ENCODE assay signal across 20 mouse cellular contexts in the genomic region with DNA sequence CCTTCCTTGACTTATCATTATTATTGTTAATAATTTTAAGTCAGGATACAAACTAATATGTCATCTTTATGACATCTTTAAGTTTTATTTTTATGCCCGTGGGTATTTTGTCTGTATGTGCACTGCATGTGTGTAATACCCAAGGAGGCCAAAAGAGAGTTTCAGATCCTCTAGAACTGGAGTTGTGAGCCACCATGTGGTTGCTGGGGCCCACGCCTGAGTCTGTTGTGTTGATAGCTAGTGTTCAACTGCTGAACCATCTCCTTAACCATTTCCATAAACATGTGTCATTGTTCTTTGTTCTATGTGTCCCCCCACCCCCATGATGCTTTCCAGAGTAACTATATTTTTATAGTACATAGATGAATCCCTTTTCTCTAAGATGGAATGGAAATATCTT.
"Had no signal": no experiment of that assay in that cellular context is flagged by ENCODE, and none has a peak within 500 bp of the region (broad histone marks: within the 10 kb centered on the region; RNA-seq: fewer than 3 reads in every experiment).

No protein-coding gene starts in this region.

- H3K27ac ChIP-seq: limb, embryonic 10.5 days; limb, embryonic 13.5 days; liver, embryonic 12.5 days; liver, embryonic 15.5 days; lung, embryonic 15.5 days; macrophage; midbrain, embryonic 10.5 days; midbrain, embryonic 13.5 days; stomach, embryonic 15.5 days had no signal

- DNase-seq: kidney, adult 18-20 months; kidney, adult 9 months; kidney, postnatal 10 days; kidney, postnatal 36 days; liver; lung, adult 18-20 months; right cerebral cortex, adult 18-20 months; right cerebral cortex, postnatal 14 days; spleen, adult 18-20 months; thymus, postnatal 36 days had no signal

- H3K4me3 ChIP-seq: limb, embryonic 10.5 days; limb, embryonic 13.5 days; liver, embryonic 12.5 days; liver, embryonic 15.5 days; lung, embryonic 15.5 days; megakaryocyte, embryonic 14.5 days; midbrain, embryonic 10.5 days; midbrain, embryonic 13.5 days; stomach, embryonic 15.5 days had no signal
